Mouse (Mus musculus): ENCODE data around the gene Fam170b.

DNA sequence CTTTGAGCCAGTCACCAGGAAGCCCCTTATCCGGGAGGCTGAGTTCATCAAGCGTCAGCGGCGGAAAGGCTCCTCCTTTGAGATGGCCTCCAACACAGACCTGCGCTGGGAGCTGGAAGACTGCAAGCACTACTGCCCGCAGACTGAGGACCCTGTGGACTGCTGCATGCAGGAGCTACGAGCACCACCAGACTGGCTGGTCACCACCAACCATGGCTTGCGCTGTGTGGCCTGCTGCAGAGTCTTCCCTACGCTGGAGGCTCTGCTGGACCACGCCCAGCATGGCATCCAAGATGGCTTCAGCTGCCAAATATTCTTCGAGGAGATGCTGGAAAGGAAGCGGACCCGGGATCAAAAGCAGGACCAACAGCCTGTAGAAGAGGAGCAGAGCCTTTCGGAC lies 1.8 kb downstream of the Fam170b start:
- TF ChIP-seq CTCF (IDR thresholded peaks at IDR 0.05; ENCODE audit: insufficient read depth, low read length) (no peak), POLR2A (IDR thresholded peaks at IDR 0.05; ENCODE audit: borderline replicate concordance, extremely low read depth, low read depth, low read length) (no peak)

Measured in lung, adult 2 months (tissue).